Mouse (Mus musculus) MEL (cell line): ENCODE results near the gene Cpm. TPM values are rescaled to one million over a fixed set of nuclear protein-coding genes. Genes with fewer than 3 reads are reported as not detected.

Experiments
- DNase-seq: peaks from one replicate; pipeline ENCODE4 v3.0.0; 2011; ENCODE audit warnings: low read depth, low spot score
- H3K27ac ChIP-seq: 2 replicates; pipeline ENCODE4 v1.5.1; 2012; ENCODE audit warnings: low read depth, mild to moderate bottlenecking, control low read depth, low read length, moderate library complexity; ENCODE audit not compliant: control insufficient read depth
- H3K27me3 ChIP-seq, 2 experiments: fragments of 150-350 bp in 1 of 2; sonication (generic) in 1 of 2; 2 replicates each; pipeline ENCODE4 v1.6.1; 2012; ENCODE audit warnings: low read length in 2 of 2, mild to moderate bottlenecking in 2 of 2, improper control_type of control experiment in 1 of 2, moderate library complexity in 1 of 2; ENCODE audit not compliant: insufficient read depth in 2 of 2, control insufficient read depth in 1 of 2
- H3K36me3 ChIP-seq, 2 experiments: 2 replicates each; pipeline ENCODE4 v1.6.1; 2012 to 2014; ENCODE audit warnings: low read length in 2 of 2, improper control_type of control experiment in 1 of 2, inconsistent platforms in 1 of 2, mild to moderate bottlenecking in 1 of 2; ENCODE audit not compliant: insufficient read depth in 2 of 2, control insufficient read depth in 1 of 2
- H3K4me1 ChIP-seq, 2 experiments: fragments of 150-350 bp in 1 of 2; sonication (generic) in 1 of 2; 2 replicates each; pipeline ENCODE4 v1.6.1; 2012; ENCODE audit warnings: low read length in 2 of 2, improper control_type of control experiment in 1 of 2, mild to moderate bottlenecking in 1 of 2; ENCODE audit not compliant: insufficient read depth in 2 of 2, control insufficient read depth in 1 of 2
- H3K4me3 ChIP-seq, 2 experiments: fragments of 150-350 bp in 1 of 2; sonication (generic) in 1 of 2; 2 replicates each; pipeline ENCODE4 v1.5.1; 2012; ENCODE audit warnings: low read depth in 2 of 2, low read length in 2 of 2, mild to moderate bottlenecking in 2 of 2, moderate library complexity in 2 of 2, control low read depth in 1 of 2, improper control_type of control experiment in 1 of 2; ENCODE audit not compliant: control insufficient read depth in 1 of 2, insufficient read depth in 1 of 2
- H3K79me2 ChIP-seq: 2 replicates; pipeline ENCODE4 v1.6.1; 2012; ENCODE audit warnings: mild to moderate bottlenecking, low read length, moderate library complexity; ENCODE audit not compliant: control insufficient read depth, poor library complexity, insufficient read depth
- H3K9ac ChIP-seq: 2 replicates; pipeline ENCODE4 v1.6.1; 2012; ENCODE audit warnings: low read depth, mild to moderate bottlenecking, control low read depth, low read length, moderate library complexity; ENCODE audit not compliant: control insufficient read depth, poor library complexity, severe bottlenecking
- H3K9me3 ChIP-seq: fragments of 150-350 bp; sonication (generic); replicated peaks from 2 replicates; pipeline ENCODE4 v1.6.1; 2012; ENCODE audit warnings: mild to moderate bottlenecking, low read length, improper control_type of control experiment, moderate library complexity; ENCODE audit not compliant: insufficient read depth
- BHLHE40 ChIP-seq: IDR thresholded peaks from 2 replicates; pipeline ENCODE4 v1.6.1; 2012; ENCODE audit warnings: low read depth, mild to moderate bottlenecking, inconsistent platforms, low read length, improper control_type of control experiment, borderline replicate concordance
- CHD2 ChIP-seq: IDR thresholded peaks from 2 replicates; pipeline ENCODE4 v1.6.1; 2011; ENCODE audit warnings: low read length, improper control_type of control experiment
- ETS1 ChIP-seq: IDR thresholded peaks from 2 replicates; pipeline ENCODE4 v1.6.1; 2012; ENCODE audit warnings: low read depth, mild to moderate bottlenecking, inconsistent platforms, low read length, improper control_type of control experiment, moderate library complexity
- GATA1 ChIP-seq: IDR thresholded peaks from 2 replicates; pipeline ENCODE4 v1.6.1; 2011; ENCODE audit warnings: low read depth, low read length, improper control_type of control experiment
- HCFC1 ChIP-seq: IDR thresholded peaks from 2 replicates; pipeline ENCODE4 v1.6.1; 2012; ENCODE audit warnings: low read depth, mild to moderate bottlenecking, inconsistent platforms, low read length, improper control_type of control experiment, moderate library complexity
- JUND ChIP-seq: IDR thresholded peaks from 2 replicates; pipeline ENCODE4 v1.6.1; 2011; ENCODE audit warnings: low read depth, mild to moderate bottlenecking, improper control_type of control experiment, low read length
- KAT2A ChIP-seq: conservative IDR thresholded peaks from 2 replicates; pipeline ENCODE4 v1.6.1; 2012; ENCODE audit warnings: low read depth, low read length, improper control_type of control experiment, inconsistent platforms
- MAFK ChIP-seq: IDR thresholded peaks from 2 replicates; pipeline ENCODE4 v1.6.1; 2011; ENCODE audit warnings: low read depth, mild to moderate bottlenecking, low read length, improper control_type of control experiment, borderline replicate concordance
- MAZ ChIP-seq: IDR thresholded peaks from 2 replicates; pipeline ENCODE4 v1.6.1; 2012; ENCODE audit warnings: low read depth, mild to moderate bottlenecking, inconsistent platforms, low read length, improper control_type of control experiment
- MEF2A ChIP-seq: IDR thresholded peaks from 2 replicates; pipeline ENCODE4 v1.6.1; 2014; ENCODE audit warnings: low read depth, mild to moderate bottlenecking, inconsistent platforms, low read length, improper control_type of control experiment; ENCODE audit not compliant: poor library complexity, insufficient replicate concordance, severe bottlenecking; ENCODE audit errors: extremely low read depth
- MXI1 ChIP-seq: IDR thresholded peaks from 2 replicates; pipeline ENCODE4 v1.6.1; 2011; ENCODE audit warnings: mild to moderate bottlenecking, low read depth, low read length, improper control_type of control experiment
- MYB ChIP-seq: IDR thresholded peaks from 2 replicates; pipeline ENCODE4 v1.6.1; 2011; ENCODE audit warnings: mild to moderate bottlenecking, low read depth, low read length, improper control_type of control experiment
- NELFE ChIP-seq: IDR thresholded peaks from 2 replicates; pipeline ENCODE4 v1.6.1; 2011; ENCODE audit warnings: low read depth, low read length, improper control_type of control experiment
- NRF1 ChIP-seq: IDR thresholded peaks from 2 replicates; pipeline ENCODE4 v1.6.1; 2014; ENCODE audit warnings: low read depth, mild to moderate bottlenecking, inconsistent platforms, low read length, improper control_type of control experiment, moderate library complexity; ENCODE audit not compliant: poor library complexity, insufficient read depth, severe bottlenecking
- POLR2AphosphoS2 ChIP-seq: IDR thresholded peaks from 2 replicates; pipeline ENCODE4 v1.6.1; 2011; ENCODE audit warnings: low read length, improper control_type of control experiment
- RAD21 ChIP-seq: IDR thresholded peaks from 2 replicates; pipeline ENCODE4 v1.6.1; 2011; ENCODE audit warnings: mild to moderate bottlenecking, low read depth, low read length, improper control_type of control experiment
- RCOR1 ChIP-seq: IDR thresholded peaks from 2 replicates; pipeline ENCODE4 v1.6.1; 2012; ENCODE audit warnings: low read depth, mild to moderate bottlenecking, inconsistent platforms, low read length, improper control_type of control experiment
- TAL1 ChIP-seq: IDR thresholded peaks from 2 replicates; pipeline ENCODE4 v1.6.1; 2012; ENCODE audit warnings: mild to moderate bottlenecking, inconsistent platforms, low read length, moderate library complexity, mixed read lengths
- TBP ChIP-seq: IDR thresholded peaks from 2 replicates; pipeline ENCODE4 v1.8.0; 2011; ENCODE audit warnings: low read depth, low read length, improper control_type of control experiment
- TCF12 ChIP-seq: IDR thresholded peaks from 2 replicates; pipeline ENCODE4 v1.6.1; 2014; ENCODE audit warnings: low read depth, mild to moderate bottlenecking, inconsistent platforms, low read length, improper control_type of control experiment, moderate library complexity
- USF1 ChIP-seq: IDR thresholded peaks from 2 replicates; pipeline ENCODE4 v1.6.1; 2014; ENCODE audit warnings: low read depth, mild to moderate bottlenecking, inconsistent platforms, low read length, improper control_type of control experiment, moderate library complexity
- USF2 ChIP-seq, 2 experiments: IDR thresholded peaks; 2 replicates each; pipeline ENCODE4 v1.6.1; 2011 to 2012; ENCODE audit warnings: improper control_type of control experiment in 2 of 2, low read length in 2 of 2, borderline replicate concordance in 1 of 2, inconsistent platforms in 1 of 2, low read depth in 1 of 2, mild to moderate bottlenecking in 1 of 2; ENCODE audit not compliant: insufficient read depth in 1 of 2
- ZC3H11A ChIP-seq: IDR thresholded peaks from 2 replicates; pipeline ENCODE4 v1.6.1; 2012; ENCODE audit warnings: low read depth, mild to moderate bottlenecking, inconsistent platforms, low read length, improper control_type of control experiment
- ZKSCAN1 ChIP-seq: IDR thresholded peaks from 2 replicates; pipeline ENCODE4 v1.6.1; 2012; ENCODE audit warnings: low read depth, mild to moderate bottlenecking, inconsistent platforms, low read length, improper control_type of control experiment, moderate library complexity
- ZMIZ1 ChIP-seq: IDR thresholded peaks from 2 replicates; pipeline ENCODE4 v1.6.1; 2012; ENCODE audit warnings: low read depth, mild to moderate bottlenecking, inconsistent platforms, low read length, improper control_type of control experiment, moderate library complexity
- ZNF384 ChIP-seq: IDR thresholded peaks from 2 replicates; pipeline ENCODE4 v1.6.1; 2012; ENCODE audit warnings: low read depth, mild to moderate bottlenecking, inconsistent platforms, low read length, improper control_type of control experiment
- polyA plus RNA-seq, 2 experiments: library from polyadenylated mRNA; stranded (reverse) in 1 of 2; unstranded in 1 of 2; fragments of >175 nt in 1 of 2; fragments of >200 nt in 1 of 2; gene quantifications; 2 replicates each; pipeline versions ENCODE4 v1.2.1 to v1.2.4; 2012; ENCODE audit warnings: low replicate concordance in 2 of 2, low read depth in 1 of 2; ENCODE audit not compliant: insufficient read length in 2 of 2, insufficient read depth in 1 of 2, missing spikeins in 1 of 2
- total RNA-seq: library from RNA; depleted of rRNA; stranded (reverse); fragments of 300-350 nt; gene quantifications from 2 replicates; pipeline ENCODE4 v1.2.3, GENCODE M21; 2012

Gene Cpm
- total and polyA plus RNA-seq, 3 experiments: 0.04 to 0.40 TPM; not detected in 1

DNA sequence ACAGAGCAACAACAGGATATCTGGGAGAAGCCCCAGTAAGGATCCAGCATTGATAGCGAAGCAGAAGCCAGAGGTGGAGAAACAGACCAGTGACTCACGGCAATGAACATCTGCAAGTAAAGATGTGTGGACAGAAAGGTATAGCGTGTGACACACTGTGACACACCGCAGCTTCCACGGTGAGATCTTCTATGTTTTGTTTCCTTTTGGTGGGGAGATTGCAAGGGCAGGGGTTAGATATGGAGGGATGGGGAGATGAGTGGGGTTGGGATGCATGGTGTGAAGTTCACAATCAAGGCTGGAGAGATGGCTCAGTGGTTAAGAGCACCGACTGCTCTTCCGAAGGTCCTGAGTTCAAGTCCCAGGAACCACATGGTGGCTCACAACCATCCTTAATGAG, 100.8 kb downstream of the Cpm start:
- H3K4me3 ChIP-seq: no peak overlapping the region
- peaks cover 0 to 16% of the 10 kb centered on the region in 2 experiments; a peak in 2 of 4 replicates for H3K36me3 ChIP-seq
- no peaks in the 10 kb centered on the region for H3K27me3 ChIP-seq
- H3K4me1 ChIP-seq: peaks cover 5 to 15% of the 10 kb centered on the region in 2 experiments; a peak in 2 of 4 replicates
- no peak overlapping the region for H3K9ac ChIP-seq
- no peak overlapping the region for H3K27ac ChIP-seq
- H3K79me2 ChIP-seq: no peaks in the 10 kb centered on the region
- no peak for DNase-seq
- no peaks in the 10 kb centered on the region for H3K9me3 ChIP-seq
- no peak for TF ChIP-seq MYB
- 0 out of 2 replicates have a peak, but pooled peaks have one; percentile 36 for TF ChIP-seq TBP

DNA sequence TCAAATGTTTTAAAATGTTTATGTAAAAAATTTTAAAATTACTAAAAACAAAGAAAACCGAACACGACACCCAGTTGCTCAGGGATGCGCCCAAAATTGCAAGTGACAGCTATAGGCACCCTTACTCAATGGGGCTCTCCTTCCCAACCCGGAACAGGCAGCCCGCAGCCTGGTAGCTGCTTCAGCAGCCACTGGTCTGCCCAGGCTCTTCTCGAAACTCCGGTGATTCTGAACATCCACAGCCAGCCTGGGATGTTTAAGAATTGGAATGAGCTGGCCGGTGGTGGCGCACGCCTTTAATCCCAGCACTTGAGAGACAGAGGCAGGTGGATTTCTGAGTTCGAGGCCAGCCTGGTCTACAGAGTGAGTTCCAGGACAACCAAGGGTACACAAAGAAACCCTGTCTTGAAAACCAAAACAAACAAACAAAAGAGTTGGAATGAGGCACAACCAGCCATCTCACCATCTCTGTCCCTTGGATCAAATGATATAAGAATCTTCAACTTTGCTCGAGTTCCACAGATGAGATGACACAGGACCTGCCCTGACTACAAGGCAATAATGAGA, 101.4 kb downstream of the Cpm start:
- H3K36me3 ChIP-seq: peaks cover 0 to 16% of the 10 kb centered on the region in 2 experiments; a peak in 2 of 4 replicates
- no peaks in the 10 kb centered on the region for H3K27me3 ChIP-seq
- no peaks in the 10 kb centered on the region for H3K79me2 ChIP-seq

DNA sequence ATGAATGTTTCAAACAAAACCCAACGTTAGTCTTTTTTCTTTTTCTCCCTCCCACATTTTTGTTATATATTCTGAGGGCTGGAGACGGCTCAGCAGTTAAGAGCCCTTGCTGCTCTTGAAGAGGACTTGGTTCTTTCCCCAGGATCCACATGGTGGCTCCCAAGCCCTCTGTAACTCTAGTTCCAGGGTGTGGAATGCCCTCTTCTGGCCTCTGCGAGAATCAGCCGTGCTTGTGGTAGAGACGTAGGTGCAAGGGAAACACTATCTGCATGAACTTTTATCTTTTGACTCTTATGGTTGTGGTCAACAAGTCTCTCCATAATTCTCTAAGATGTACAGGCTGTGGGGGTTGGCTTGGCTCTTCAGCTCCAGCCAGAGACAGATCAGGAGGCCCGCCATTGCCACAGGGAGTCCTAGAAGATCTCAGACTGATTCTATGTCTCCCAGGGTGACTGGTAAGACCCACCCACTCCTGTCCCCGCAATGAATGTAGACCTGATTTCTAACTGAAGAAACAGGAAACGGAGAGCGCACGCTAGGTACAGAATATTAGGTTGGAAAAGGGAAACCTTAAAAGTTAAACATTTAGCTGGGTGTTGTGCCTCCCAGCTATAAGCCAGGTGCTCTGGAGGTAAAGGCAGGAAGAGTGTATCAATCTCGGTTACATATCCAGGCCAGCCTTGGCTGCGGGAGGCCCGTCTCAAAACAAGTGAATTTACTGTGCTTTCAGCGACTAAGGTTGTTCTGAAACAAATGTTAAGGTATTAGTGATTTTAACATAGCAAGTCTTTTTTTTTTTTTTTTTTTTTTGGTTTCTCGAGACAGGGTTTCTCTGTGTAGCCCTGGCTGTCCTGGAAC, 102.2 kb downstream of the Cpm start:
- Histone ChIP-seq H3K27me3 (no peaks in the 10 kb centered on the region), H3K4me3 (peak overlapping the region; percentile 31 to 34)
- DNase-seq: peak; percentile 90
- TF ChIP-seq RCOR1 (0 out of 2 replicates have a peak, but pooled peaks have one; percentile 31), HCFC1 (peak; percentile 53), POLR2AphosphoS2 (no peak), KAT2A (no peak), ZMIZ1 (peak; percentile 63; the same call in 1 of the 2 replicates), ETS1 (peak; percentile 60; the same call in 1 of the 2 replicates), JUND (no peak), MXI1 (no peak), TCF12 (peak; percentile 42), ZKSCAN1 (no peak), MAZ (no peak), USF1 (no peak), NRF1 (no peak), RAD21 (peak; percentile 86), CHD2 (no peak), GATA1 (peak; percentile 64; the same call in 1 of the 2 replicates), MAFK (no peak)

More for the DNA sequence above, 101.4 kb downstream of the Cpm start:
- no peaks in the 10 kb centered on the region for H3K9me3 ChIP-seq
- DNase-seq: no peak
- H3K4me3 ChIP-seq: no peak overlapping the region
- H3K9ac ChIP-seq: peak overlapping the region; percentile 34; the same call in 1 of the 2 replicates
- TF ChIP-seq ZC3H11A (no peak), CHD2 (no peak), TAL1 (no peak), NRF1 (no peak), NELFE (no peak), USF2 (IDR thresholded peaks at IDR 0.05; ENCODE audit: borderline replicate concordance in 1 of 2, insufficient read depth in 1 of 2, low read depth in 1 of 2, low read length in 2 of 2) (no peak), ZNF384 (no peak), BHLHE40 (no peak), MEF2A (no peak), HCFC1 (no peak)
- H3K27ac ChIP-seq: no peak overlapping the region
- H3K4me1 ChIP-seq: peaks cover 5 to 15% of the 10 kb centered on the region in 2 experiments; a peak in 2 of 4 replicates

More for the DNA sequence above, 102.2 kb downstream of the Cpm start:
- Histone ChIP-seq H3K4me1 (peaks cover 5 to 15% of the 10 kb centered on the region in 2 experiments; a peak in 2 of 4 replicates), H3K9me3 (no peaks in the 10 kb centered on the region), H3K36me3 (peaks cover 0 to 16% of the 10 kb centered on the region in 2 experiments; a peak in 2 of 4 replicates), H3K27ac (peak overlapping the region; percentile 49), H3K79me2 (no peaks in the 10 kb centered on the region), H3K9ac (peak overlapping the region; percentile 35)
